Mouse (Mus musculus): ENCODE results near the gene Clcn1. TPM values are rescaled to one million over a fixed set of nuclear protein-coding genes. Genes with fewer than 3 reads are reported as not detected.

Gene Clcn1
- total RNA-seq (2021): 100 to 1,000 TPM; 126 to 170 TPM
- long read RNA-seq, experiment 1, transcript Clcn1-201 (23 exons, 3,545 nt): major isoform, 23 of 48 reads
- long read RNA-seq, experiment 1, partial matches to known transcripts: 4 of 48 reads
- long read RNA-seq, experiment 1, other reads (novel, unspliced or antisense): 18 of 48 reads
- long read RNA-seq, experiment 2, transcript Clcn1-201 (23 exons, 3,545 nt): major isoform, 25 of 37 reads
- long read RNA-seq, experiment 2, partial matches to known transcripts: 4 of 37 reads
- long read RNA-seq, experiment 2, other reads (novel, unspliced or antisense): 7 of 37 reads

DNA sequence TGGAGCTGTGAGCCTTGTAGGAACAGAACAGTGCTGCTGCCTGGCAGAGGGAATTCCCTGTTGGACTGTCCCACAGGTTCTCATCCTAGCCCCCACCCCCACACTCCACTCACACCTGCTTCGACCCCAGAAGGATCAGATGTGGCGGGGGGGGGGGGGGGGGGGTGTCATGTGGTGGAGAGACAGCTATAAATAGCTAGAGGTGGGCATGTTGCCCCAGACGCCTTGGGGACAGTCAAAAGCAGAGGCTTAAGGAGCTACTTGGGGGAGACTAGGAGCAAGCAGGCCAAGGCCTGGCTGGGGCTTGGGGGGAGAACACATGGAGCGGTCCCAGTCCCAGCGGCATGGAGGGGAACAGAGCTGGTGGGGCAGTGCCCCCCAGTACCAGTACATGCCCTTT, at the start of gene Clcn1:
Gene Clcn1 (plus strand): TSS at position 238 of the 400 bp plus-strand sequence.
- TF ChIP-seq CTCF (IDR thresholded peaks at IDR 0.05): no peak
- Histone ChIP-seq H3K4me3 (peak within 1 kb of the TSS; percentile 84), H3K27ac (peak within 1 kb of the TSS; percentile 97)
- intact Hi-C loops (cut with DNase I): loop anchor here (2.0 kb wide), 1 partner anchor 18 kb away; no protein-coding TSS in a partner anchor
- peak; percentile 87 for DNase-seq

DNA sequence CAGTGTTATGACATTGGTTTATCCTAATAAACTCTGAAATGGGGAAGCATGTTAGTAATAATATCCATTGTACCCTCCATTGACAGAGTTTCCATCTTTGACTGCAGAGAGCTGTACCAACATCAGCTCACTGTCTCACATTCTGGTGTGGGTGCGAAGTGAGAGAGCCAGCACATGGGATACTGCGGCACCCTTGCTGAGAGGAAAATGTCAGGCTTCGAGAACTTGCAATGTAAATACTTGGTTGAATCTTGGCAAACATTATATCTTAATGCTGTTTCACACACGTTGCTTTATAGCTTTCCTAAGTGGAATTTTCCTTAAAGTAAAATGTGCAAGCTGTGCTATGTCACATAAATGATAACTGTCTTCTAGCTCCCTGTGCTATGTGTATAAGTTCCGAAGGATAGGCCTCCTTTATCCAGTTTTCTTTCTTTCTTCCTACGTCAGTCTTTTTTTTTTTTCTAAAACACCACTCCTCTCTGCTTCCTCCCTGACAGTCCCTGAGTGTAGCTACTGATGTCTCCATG, 49.1 kb upstream of the Clcn1 start:
- H3K4me3 ChIP-seq: no peak overlapping the region
- intact Hi-C loops (cut with DNase I): no loop called here
- no peak for DNase-seq
- no peak for TF ChIP-seq CTCF (IDR thresholded peaks at IDR 0.05)
- no peak overlapping the region for H3K27ac ChIP-seq

DNA sequence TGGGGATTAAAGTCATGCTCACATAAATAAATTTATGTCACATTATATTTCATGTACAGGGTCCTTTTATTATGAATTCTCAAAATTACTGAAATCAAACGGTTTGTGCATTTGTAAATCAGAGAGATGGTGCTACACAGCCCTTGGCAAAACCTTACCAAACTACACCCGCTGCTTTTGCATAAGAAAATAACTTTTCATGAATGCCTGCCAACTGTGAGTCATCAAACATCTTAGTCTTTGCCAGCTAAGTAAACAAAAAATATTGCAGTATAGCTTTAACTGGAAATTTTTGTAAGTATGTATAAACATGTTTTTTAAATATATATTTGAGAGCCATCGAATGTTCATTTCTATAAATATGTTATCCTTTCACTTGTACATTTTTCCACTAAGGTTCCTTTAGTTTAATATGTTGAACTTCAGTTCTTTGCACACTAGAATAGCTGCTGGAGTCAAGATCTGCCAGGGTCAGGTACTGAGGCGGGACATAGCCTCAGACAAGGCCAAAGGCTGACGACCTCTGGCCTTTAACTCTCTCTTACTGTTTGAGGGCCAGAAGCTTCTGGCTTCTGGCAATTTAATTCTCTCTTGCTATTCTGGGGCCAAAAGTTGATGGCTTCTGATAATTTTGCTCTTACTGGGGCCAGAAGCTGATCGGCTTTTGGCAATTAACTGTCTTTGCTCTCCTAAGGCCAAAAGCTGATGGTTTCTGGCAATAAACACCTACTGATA, 45.0 kb upstream of the Clcn1 start:
- H3K4me3 ChIP-seq: no peak overlapping the region
- no peak for TF ChIP-seq CTCF (IDR thresholded peaks at IDR 0.05)
- intact Hi-C loops (cut with DNase I): no loop called here
- peak overlapping the region; percentile 56 for H3K27ac ChIP-seq
- DNase-seq: no peak

DNA sequence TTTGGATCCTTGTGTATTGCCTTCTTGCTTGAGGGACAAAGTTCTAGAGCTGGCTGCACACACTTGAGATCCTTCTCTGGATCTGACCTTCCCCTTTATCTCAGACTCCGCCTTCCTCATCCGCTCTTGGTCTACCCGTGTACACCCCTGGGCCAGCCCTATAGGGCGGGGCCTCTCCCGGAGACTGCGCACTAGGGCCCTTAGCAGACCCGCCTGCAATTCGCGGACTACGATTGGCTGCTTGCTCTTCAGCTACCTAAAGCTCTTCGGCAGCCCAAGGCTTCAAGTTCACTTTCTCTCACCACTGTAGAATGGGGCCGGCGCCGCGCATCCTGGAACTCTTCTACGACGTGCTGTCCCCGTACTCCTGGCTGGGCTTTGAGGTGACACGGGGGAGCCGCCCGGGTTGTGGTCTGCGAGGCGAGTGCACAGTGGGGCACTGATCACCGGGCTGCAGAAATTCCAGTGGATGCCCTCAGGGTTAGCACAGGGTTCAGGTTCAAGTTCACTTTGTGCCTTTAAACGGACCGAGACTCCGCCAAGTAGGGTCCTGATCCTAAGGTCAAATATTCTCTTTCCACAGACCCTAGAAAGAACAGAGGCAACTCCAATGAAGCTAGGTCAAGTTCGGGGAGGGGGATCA, 40.7 kb upstream of the Clcn1 start, which contains the start of gene Gstk1:
Gene Gstk1 (plus strand): TSS at position 225 of the 643 bp plus-strand sequence.
- H3K27ac ChIP-seq: peak within 1 kb of the TSS; percentile 94
- H3K4me3 ChIP-seq: peak within 1 kb of the TSS; percentile 76
- intact Hi-C loops (cut with DNase I): no loop called here
- DNase-seq: peak; percentile 92
- TF ChIP-seq CTCF (IDR thresholded peaks at IDR 0.05): no peak

DNA sequence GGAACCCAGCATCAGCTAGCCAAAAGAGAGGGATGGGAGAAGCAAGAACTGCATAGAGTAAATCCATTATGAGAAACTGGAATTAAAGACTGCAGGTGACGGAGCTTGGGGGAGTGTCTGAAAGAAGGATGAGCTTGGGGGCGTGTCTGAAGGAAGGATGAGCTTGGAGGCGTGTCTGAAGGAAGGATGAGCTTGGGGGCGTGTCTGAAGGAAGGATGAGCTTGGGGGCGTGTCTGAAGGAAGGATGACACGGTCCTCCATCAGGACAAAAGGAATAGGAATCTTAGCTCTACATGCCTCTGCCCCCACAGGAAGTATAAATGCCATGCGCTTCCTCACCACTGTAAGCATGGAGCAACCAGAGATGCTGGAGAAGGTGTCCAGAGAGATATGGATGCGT, 39.3 kb upstream of the Clcn1 start:
- DNase-seq: peak; percentile 39
- H3K4me3 ChIP-seq: no peak overlapping the region
- intact Hi-C loops (cut with DNase I): no loop called here
- no peak overlapping the region for H3K27ac ChIP-seq
- TF ChIP-seq CTCF (IDR thresholded peaks at IDR 0.05): no peak

DNA sequence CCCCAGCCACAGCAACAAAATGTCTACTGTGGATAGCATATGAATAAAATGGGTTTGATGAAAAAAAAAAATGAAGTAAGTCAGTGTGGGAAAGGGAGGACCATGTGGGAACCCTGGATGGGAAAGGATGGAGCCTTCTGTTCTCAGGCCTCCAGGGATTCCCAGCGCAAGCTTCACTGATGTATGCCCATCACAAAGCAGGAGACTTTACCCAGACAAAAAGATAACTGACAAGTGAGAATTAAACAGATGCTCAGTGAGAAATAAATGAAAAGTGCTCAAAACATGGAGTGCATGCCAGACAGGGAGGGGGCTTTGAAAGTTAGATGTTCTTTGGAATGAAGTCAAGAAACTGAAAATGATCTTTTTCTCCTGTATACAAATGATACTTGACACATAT, 38.5 kb upstream of the Clcn1 start:
- no peak overlapping the region for H3K27ac ChIP-seq
- intact Hi-C loops (cut with DNase I): loop anchor here (1.0 kb wide), 1 partner anchor 16 kb away; the partner anchor contains the start of gene Casp2
- TF ChIP-seq CTCF (IDR thresholded peaks at IDR 0.05): no peak

DNA sequence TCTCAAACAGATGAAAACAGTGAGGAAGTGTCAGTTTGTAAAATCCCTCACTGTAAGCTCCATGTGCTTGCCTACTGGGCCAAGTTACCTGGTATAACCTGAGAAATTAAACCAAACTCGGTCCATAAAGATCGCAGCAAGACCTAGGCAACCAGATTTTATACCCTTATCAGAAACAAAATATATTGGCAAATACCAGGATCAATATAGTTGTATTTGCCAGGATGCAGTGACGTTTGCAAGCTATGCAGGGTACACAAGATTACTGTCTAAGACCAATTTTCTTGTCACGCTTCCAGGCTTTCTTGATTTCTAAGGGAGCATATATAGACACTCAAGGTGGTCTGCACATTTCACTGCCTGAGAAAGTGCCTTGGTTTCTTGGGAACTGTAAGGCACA, 34.7 kb upstream of the Clcn1 start:
- no peak for DNase-seq
- intact Hi-C loops (cut with DNase I): no loop called here
- no peak overlapping the region for H3K4me3 ChIP-seq

More for the DNA sequence above, 38.5 kb upstream of the Clcn1 start:
- H3K4me3 ChIP-seq: no peak overlapping the region
- DNase-seq: no peak

DNA sequence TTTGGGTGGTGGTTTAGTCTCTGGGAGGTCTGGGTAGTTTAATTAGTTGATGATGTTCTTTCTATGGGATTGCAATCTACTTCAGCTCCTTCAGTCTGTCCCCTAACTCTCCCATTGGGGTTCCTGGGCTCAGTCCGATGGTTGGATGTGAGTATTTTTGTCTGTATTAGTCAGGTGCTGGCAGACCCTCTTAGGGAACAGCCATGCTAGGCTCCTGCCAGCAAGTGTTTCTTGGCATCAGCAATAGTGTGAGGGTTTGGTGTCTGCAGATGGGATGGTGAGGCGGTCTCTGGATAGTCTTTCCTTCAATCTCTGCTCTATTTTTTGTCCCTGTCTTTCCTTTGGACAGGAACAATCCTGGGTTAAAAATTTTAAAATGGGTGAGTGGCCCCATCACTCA, 33.4 kb upstream of the Clcn1 start:
- intact Hi-C loops (cut with DNase I): no loop called here
- DNase-seq: peak; percentile 27
- no peak overlapping the region for H3K4me3 ChIP-seq
- H3K27ac ChIP-seq: no peak overlapping the region
- no peak for TF ChIP-seq CTCF (IDR thresholded peaks at IDR 0.05)

More for the DNA sequence above, 34.7 kb upstream of the Clcn1 start:
- TF ChIP-seq CTCF (IDR thresholded peaks at IDR 0.05): no peak
- no peak overlapping the region for H3K27ac ChIP-seq

DNA sequence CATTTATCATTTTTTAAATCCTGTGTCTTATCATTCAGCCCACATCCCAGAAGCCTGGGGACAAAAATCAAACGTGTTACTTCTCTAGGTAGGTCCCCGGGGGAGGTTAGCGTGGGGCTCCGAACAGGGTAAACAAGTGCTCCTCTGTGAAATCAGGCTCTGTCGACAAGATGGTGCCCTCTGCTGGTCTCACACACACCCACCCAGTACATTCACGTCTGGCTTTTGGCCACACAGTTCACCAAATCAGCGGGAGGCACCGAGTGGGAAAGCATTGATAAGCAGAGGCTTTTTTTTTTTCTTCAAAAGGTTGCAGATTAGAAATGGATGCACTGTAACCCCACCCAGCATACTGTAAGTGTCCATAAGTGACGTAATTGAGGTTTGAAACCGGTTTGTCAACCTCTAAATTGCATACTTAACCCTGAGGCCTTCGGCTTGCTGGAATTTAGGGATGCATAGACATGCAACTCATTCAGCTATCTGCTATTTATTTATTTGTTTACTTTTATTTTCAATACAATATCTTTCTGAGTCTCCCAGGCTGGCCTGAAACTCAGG, 29.1 kb upstream of the Clcn1 start:
- intact Hi-C loops (cut with DNase I): loop anchor here (2.0 kb wide), 1 partner anchor 31 kb away; no protein-coding TSS in a partner anchor
- DNase-seq: peak; percentile 69
- Histone ChIP-seq H3K27ac (no peak overlapping the region), H3K4me3 (no peak overlapping the region)
- peak; percentile 73 for TF ChIP-seq CTCF (IDR thresholded peaks at IDR 0.05)

DNA sequence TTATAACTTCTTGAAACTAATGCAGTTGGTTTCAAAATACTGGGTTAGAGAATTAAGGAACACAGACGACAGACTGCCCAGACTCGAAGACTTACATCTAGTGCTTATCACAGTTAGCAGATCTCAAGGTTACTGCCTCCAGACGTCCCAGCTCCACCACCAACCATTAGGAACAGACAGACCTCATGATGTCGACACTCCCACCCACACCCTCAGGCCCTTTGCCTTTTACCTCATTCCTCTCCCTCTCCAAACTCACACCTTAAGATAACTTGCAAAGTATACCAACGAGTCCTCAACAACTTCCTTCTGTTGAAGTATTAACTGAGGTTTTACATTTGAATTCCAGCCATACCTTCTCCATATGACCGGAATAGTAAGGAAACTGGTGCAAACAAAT, 26.1 kb upstream of the Clcn1 start:
- no peak overlapping the region for H3K4me3 ChIP-seq
- no peak for TF ChIP-seq CTCF (IDR thresholded peaks at IDR 0.05)
- intact Hi-C loops (cut with DNase I): loop anchor here (10.0 kb wide), 1 partner anchor 384 kb away; the partner anchor contains the start of gene Tcaf2
- H3K27ac ChIP-seq: no peak overlapping the region
- DNase-seq: no peak

DNA sequence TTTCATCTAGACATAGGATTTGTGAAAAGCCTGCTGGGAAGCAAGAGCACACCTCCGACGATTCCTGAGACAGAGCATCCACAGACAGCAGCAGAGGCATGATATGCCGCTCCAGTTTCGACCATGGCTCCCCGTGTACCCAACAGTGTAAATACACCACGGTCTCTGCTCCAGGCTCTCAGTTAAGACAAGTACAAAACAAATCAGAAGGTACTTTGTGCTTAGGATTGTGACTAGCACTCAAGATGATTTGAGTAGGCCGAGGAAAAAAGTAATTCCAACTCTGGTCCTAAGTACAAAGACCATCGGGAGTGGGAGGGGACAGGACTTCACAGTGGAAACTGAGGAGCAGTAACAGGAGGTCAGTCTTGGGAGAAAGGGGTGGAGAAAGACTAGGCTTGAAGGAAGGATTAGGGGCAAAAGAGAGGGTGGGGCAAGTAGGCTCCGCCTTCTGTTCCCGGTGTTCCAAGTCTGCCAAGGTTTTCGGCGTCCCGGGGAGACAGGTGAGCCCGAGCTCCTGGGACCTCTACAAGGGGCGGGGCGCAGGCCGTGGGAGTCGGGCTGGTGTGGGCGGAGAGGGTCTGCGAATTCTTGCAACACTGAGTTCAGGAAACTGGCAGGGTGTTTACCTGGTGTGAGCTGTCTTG, 24.8 kb upstream of the Clcn1 start, which contains the start of gene Tmem139:
Gene Tmem139 (plus strand): TSS at position 447 of the 647 bp plus-strand sequence.
- Histone ChIP-seq H3K4me3 (peak within 1 kb of the TSS; percentile 40), H3K27ac (no peak within 1 kb of the TSS)
- no peak for TF ChIP-seq CTCF (IDR thresholded peaks at IDR 0.05)
- DNase-seq: no peak
- intact Hi-C loops (cut with DNase I): loop anchor here (10.0 kb wide), 1 partner anchor 383 kb away; the partner anchor contains the start of gene Tcaf2

Data from gastrocnemius, adult 2 months (tissue).